Mouse (Mus musculus): ENCODE data around the gene Fam183b. TPM values are rescaled to one million over a fixed set of nuclear protein-coding genes. Genes with fewer than 3 reads are reported as not detected.

The Fam183b gene
- polyA plus RNA-seq, 1 experiment from 2014 or later, result 10.4 TPM

Other genes with a start within 250 kb of the Fam183b start
- gene Olfr328, start 246.3 kb downstream of the Fam183b start, polyA plus RNA-seq (2016; fragmentation: Nextera tagmentation; extraction: Ambion mirVana), result not detected in 2 replicates
- gene Olfr224, start 231.4 kb downstream of the Fam183b start, polyA plus RNA-seq (2016; fragmentation: Nextera tagmentation; extraction: Ambion mirVana), result not detected in 2 replicates
- gene Olfr325, start 224.2 kb downstream of the Fam183b start, polyA plus RNA-seq (2016; fragmentation: Nextera tagmentation; extraction: Ambion mirVana), result not detected in 2 replicates
- gene Olfr324, start 206.8 kb downstream of the Fam183b start, polyA plus RNA-seq (2016; fragmentation: Nextera tagmentation; extraction: Ambion mirVana), result not detected in 2 replicates
- not detected in 2 replicates for gene 2210407C18Rik, start 185.9 kb downstream of the Fam183b start, polyA plus RNA-seq (2016; fragmentation: Nextera tagmentation; extraction: Ambion mirVana)
- gene Olfr323, start 171.5 kb downstream of the Fam183b start, polyA plus RNA-seq (2016; fragmentation: Nextera tagmentation; extraction: Ambion mirVana), result not detected in 2 replicates
- 0.51 and 0.53 TPM in 2 replicates for gene Trim58, start 161.5 kb downstream of the Fam183b start, polyA plus RNA-seq (2016; fragmentation: Nextera tagmentation; extraction: Ambion mirVana)
- gene Olfr322, start 143.2 kb downstream of the Fam183b start, polyA plus RNA-seq (2016; fragmentation: Nextera tagmentation; extraction: Ambion mirVana), result not detected in 2 replicates
- not detected in 2 replicates for gene Olfr320, start 120.9 kb downstream of the Fam183b start, polyA plus RNA-seq (2016; fragmentation: Nextera tagmentation; extraction: Ambion mirVana)
- gene Olfr319, start 102.8 kb downstream of the Fam183b start, polyA plus RNA-seq (2016; fragmentation: Nextera tagmentation; extraction: Ambion mirVana), result not detected in 2 replicates
- not detected in 2 replicates for gene Olfr318, start 77.9 kb downstream of the Fam183b start, polyA plus RNA-seq (2016; fragmentation: Nextera tagmentation; extraction: Ambion mirVana)
- gene Olfr317, start 62.7 kb downstream of the Fam183b start, polyA plus RNA-seq (2016; fragmentation: Nextera tagmentation; extraction: Ambion mirVana), result 0.10 and 0.12 TPM in 2 replicates
- gene Olfr316, start 49.2 kb downstream of the Fam183b start, polyA plus RNA-seq (2016; fragmentation: Nextera tagmentation; extraction: Ambion mirVana), result not detected in 2 replicates
- gene Olfr315, start 28.8 kb downstream of the Fam183b start, polyA plus RNA-seq (2016; fragmentation: Nextera tagmentation; extraction: Ambion mirVana), result not detected in 2 replicates
- gene Olfr314, start 19.0 kb downstream of the Fam183b start, polyA plus RNA-seq (2016; fragmentation: Nextera tagmentation; extraction: Ambion mirVana), result not detected in 2 replicates
- gene Olfr313, start 13.0 kb upstream of the Fam183b start, polyA plus RNA-seq (2016; fragmentation: Nextera tagmentation; extraction: Ambion mirVana), result not detected in 2 replicates
- not detected in 2 replicates for gene Olfr312, start 27.3 kb upstream of the Fam183b start, polyA plus RNA-seq (2016; fragmentation: Nextera tagmentation; extraction: Ambion mirVana)
- gene Olfr311, start 37.3 kb upstream of the Fam183b start, polyA plus RNA-seq (2016; fragmentation: Nextera tagmentation; extraction: Ambion mirVana), result not detected in 2 replicates
- gene Gm12258, start 45.2 kb upstream of the Fam183b start, polyA plus RNA-seq (2016; fragmentation: Nextera tagmentation; extraction: Ambion mirVana), result 18.3 and 19.1 TPM in 2 replicates
- 10.2 and 12.0 TPM in 2 replicates for gene 2810021J22Rik, start 65.3 kb upstream of the Fam183b start, polyA plus RNA-seq (2016; fragmentation: Nextera tagmentation; extraction: Ambion mirVana)
- gene Zfp39, start 102.3 kb upstream of the Fam183b start, polyA plus RNA-seq (2016; fragmentation: Nextera tagmentation; extraction: Ambion mirVana), result 4.9 and 7.0 TPM in 2 replicates
- gene Btnl10, start 115.9 kb upstream of the Fam183b start, polyA plus RNA-seq (2016; fragmentation: Nextera tagmentation; extraction: Ambion mirVana), result not detected in 2 replicates
- gene Rnf187, start 137.0 kb upstream of the Fam183b start, polyA plus RNA-seq (2016; fragmentation: Nextera tagmentation; extraction: Ambion mirVana), result 498 and 513 TPM in 2 replicates
- gene Hist3h2ba, start 147.0 kb upstream of the Fam183b start, polyA plus RNA-seq (2016; fragmentation: Nextera tagmentation; extraction: Ambion mirVana), result 149 and 154 TPM in 2 replicates
- gene Hist3h2a, start 152.7 kb upstream of the Fam183b start, polyA plus RNA-seq (2016; fragmentation: Nextera tagmentation; extraction: Ambion mirVana), result 90.1 and 95.9 TPM in 2 replicates
- 1.2 and 1.5 TPM in 2 replicates for gene Trim17, start 152.7 kb upstream of the Fam183b start, polyA plus RNA-seq (2016; fragmentation: Nextera tagmentation; extraction: Ambion mirVana)
- gene Trim11, start 176.1 kb upstream of the Fam183b start, polyA plus RNA-seq (2016; fragmentation: Nextera tagmentation; extraction: Ambion mirVana), result 19.3 and 19.5 TPM in 2 replicates

Measured in hindbrain, embryonic 12.5 days (tissue).